Mouse (Mus musculus) layer of hippocampus, postnatal 14 days (tissue): ENCODE results near the gene Lmf2. TPM values are rescaled to one million over a fixed set of nuclear protein-coding genes. Genes with fewer than 3 reads are reported as not detected.
A peak's percentile ranks its signal among the peaks of the same experiment; 100 is the strongest.

ENCODE experiments used
- DNase-seq, 2 experiments: peaks; one replicate each; pipeline ENCODE4 v3.0.0; 2021 to 2022; ENCODE audit warnings: low spot score in 2 of 2, mixed read lengths in 1 of 2
- microRNA-seq, 2 experiments: library from miRNA; unstranded; fragments of <30 nt; microRNA quantifications; one replicate each; pipeline ENCODE4 v1.2.0; 2021
- total RNA-seq, 2 experiments: library from RNA; stranded (reverse); gene quantifications; 2 replicates each; pipeline ENCODE4 v1.2.3; 2021

Lmf2 gene
- total RNA-seq, 2 experiments from 2014 or later = 22.8 to 24.2 TPM

GRCm38 (mm10) chr15:89322670-89323522 lies 32.6 kb downstream of the Lmf2 start, which contains the start of gene Adm2:
Gene Adm2, plus strand, starts transcription at chr15:89322720.
- DNase-seq = no peak

- no peak for DNase-seq
Measured at GRCm38 (mm10) chr15:89321264-89321663, 34.2 kb downstream of the Lmf2 start.

- DNase-seq = no peak
Measured at GRCm38 (mm10) chr15:89316146-89316545, 39.3 kb downstream of the Lmf2 start.

GRCm38 (mm10) chr15:89315190-89315731 lies 40.2 kb downstream of the Lmf2 start, which contains the start of gene Sbf1:
Gene Sbf1, minus strand, starts transcription at chr15:89315311.
- peak; percentile 96 to 98 for DNase-seq

GRCm38 (mm10) chr15:89314511-89315189 lies 40.8 kb downstream of the Lmf2 start:
- no peak for DNase-seq

- DNase-seq = no peak
Measured at GRCm38 (mm10) chr15:89314107-89314506, 41.4 kb downstream of the Lmf2 start.

GRCm38 (mm10) chr15:89313359-89313758 lies 42.1 kb downstream of the Lmf2 start:
- no peak for DNase-seq

- DNase-seq = peak; percentile 66
Measured at GRCm38 (mm10) chr15:89309962-89310498, 45.4 kb downstream of the Lmf2 start.

- DNase-seq = no peak
Measured at GRCm38 (mm10) chr15:89308406-89309139, 46.9 kb downstream of the Lmf2 start.

GRCm38 (mm10) chr15:89307461-89307860 lies 48.0 kb downstream of the Lmf2 start:
- no peak for DNase-seq

GRCm38 (mm10) chr15:89305966-89306365 lies 49.5 kb downstream of the Lmf2 start:
- DNase-seq = no peak

Small RNA genes lying within 50 kb of the gene (microRNA-seq; reads per million reads assigned to microRNA genes)
- gene Mir6959 = 4.1 to 5.1 reads per million in 2 experiments

Other genes with a start within 250 kb of the Lmf2 start
- 10 to 100 TPM; 28.1 to 28.9 TPM for gene Tubgcp6, start 232.5 kb downstream of the Lmf2 start, total RNA-seq
- 10 to 100 TPM; 14.6 to 14.9 TPM for gene Hdac10, start 227.0 kb downstream of the Lmf2 start, total RNA-seq
- 1 to 10 TPM; 3.5 to 5.4 TPM for gene Mapk12, start 215.0 kb downstream of the Lmf2 start, total RNA-seq
- 10 to 100 TPM; 23.2 to 24.9 TPM for gene Mapk11, start 206.0 kb downstream of the Lmf2 start, total RNA-seq
- gene Plxnb2, start 174.9 kb downstream of the Lmf2 start, total RNA-seq = 10 to 100 TPM; 60.1 to 74.0 TPM
- gene Dennd6b, start 159.2 kb downstream of the Lmf2 start, total RNA-seq = 10 to 100 TPM; 29.9 to 35.5 TPM
- gene Ppp6r2, start 144.1 kb downstream of the Lmf2 start, total RNA-seq = 100 to 1,000 TPM; 157 to 167 TPM
- 100 to 1,000 TPM; 248 to 274 TPM for gene Sbf1, start 40.3 kb downstream of the Lmf2 start, total RNA-seq
- not detected for gene Adm2, start 32.9 kb downstream of the Lmf2 start, total RNA-seq
- not detected for gene Miox, start 21.3 kb downstream of the Lmf2 start, total RNA-seq
- 10 to 100 TPM; 75.5 to 79.0 TPM for gene Ncaph2, start 60 bp upstream of the Lmf2 start, total RNA-seq
- 10 to 100 TPM; 28.9 to 29.9 TPM for gene Sco2, start 18.2 kb upstream of the Lmf2 start, total RNA-seq
- gene Tymp, start 21.4 kb upstream of the Lmf2 start, total RNA-seq = 1 to 10 TPM; 1.3 to 1.6 TPM
- 1 to 10 TPM; 2.7 to 5.3 TPM for gene Odf3b, start 23.6 kb upstream of the Lmf2 start, total RNA-seq
- gene Klhdc7b, start 29.3 kb upstream of the Lmf2 start, total RNA-seq = under 1 TPM in 1 of 2 experiments, not detected in 1; 0.14 TPM
- not detected for gene Syce3, start 54.8 kb upstream of the Lmf2 start, total RNA-seq
- 1 to 10 TPM; 2.1 to 3.1 TPM for gene Cpt1b, start 70.2 kb upstream of the Lmf2 start, total RNA-seq
- gene C730034F03Rik, start 73.9 kb upstream of the Lmf2 start, total RNA-seq = 1 to 10 TPM; 2.7 to 2.9 TPM
- not detected for gene Gm44502, start 74.0 kb upstream of the Lmf2 start, total RNA-seq
- gene Chkb, start 74.2 kb upstream of the Lmf2 start, total RNA-seq = 10 to 100 TPM; 44.3 to 50.0 TPM
- 100 to 1,000 TPM; 195 to 198 TPM for gene Mapk8ip2, start 98.3 kb upstream of the Lmf2 start, total RNA-seq
- 10 to 100 TPM; 29.1 to 31.5 TPM for gene Arsa, start 121.8 kb upstream of the Lmf2 start, total RNA-seq
- gene Shank3, start 144.0 kb upstream of the Lmf2 start, total RNA-seq = 100 to 1,000 TPM; 271 to 274 TPM
- 1 to 10 TPM in 1 of 2 experiments, under 1 TPM in 1; 0.65 to 2.4 TPM for gene Acr, start 212.7 kb upstream of the Lmf2 start, total RNA-seq
- gene Rabl2, start 236.3 kb upstream of the Lmf2 start, total RNA-seq = 10 to 100 TPM; 30.8 to 32.7 TPM